26 mouse cellular contexts compared by ENCODE assay signal in genomic region chr1:56583671-56584070, GRCm38 (mm10). TPM values are rescaled to one million over a fixed set of nuclear protein-coding genes. Genes with fewer than 3 reads are reported as not detected.
DNase-seq lines count a peak whose midpoint lies in the region; ATAC-seq and TF ChIP-seq lines count a peak whose summit lies in the region.
"Had no signal": no experiment of that assay in that cellular context is flagged by ENCODE, and none has a peak within 500 bp of the region (broad histone marks: within the 10 kb centered on the region; RNA-seq: fewer than 3 reads in every experiment).

No protein-coding gene starts in this region.

- no peak overlapping the region for H3K4me3 ChIP-seq in liver, adult 2 months (ENCODE audit: insufficient read depth, low read depth, low read length)
- no peak overlapping the region for H3K4me3 ChIP-seq in liver, postnatal 0 days (ENCODE audit: low read depth, low read length)
- H3K4me3 ChIP-seq in lung, postnatal 0 days (ENCODE audit: low read depth, low read length) = no peak overlapping the region
- H3K4me3 ChIP-seq: embryonic facial prominence, embryonic 10.5 days; embryonic facial prominence, embryonic 12.5 days; forebrain, embryonic 13.5 days; forebrain, embryonic 15.5 days had no signal

- TF ChIP-seq CTCF in liver, adult 2 months (IDR thresholded peaks at IDR 0.05; ENCODE audit: low read depth, low read length) = no peak
- no peak for TF ChIP-seq CTCF in liver, postnatal 0 days (IDR thresholded peaks at IDR 0.05; ENCODE audit: low read depth)
- TF ChIP-seq CTCF in lung, postnatal 0 days (IDR thresholded peaks at IDR 0.05) = no peak

- H3K9me3 ChIP-seq in liver, postnatal 0 days (ENCODE audit: low read length) = no peaks in the 10 kb centered on the region
- H3K9me3 ChIP-seq in lung, postnatal 0 days (ENCODE audit: low read length) = no peaks in the 10 kb centered on the region
- H3K9me3 ChIP-seq: embryonic facial prominence, embryonic 10.5 days; embryonic facial prominence, embryonic 12.5 days; forebrain, embryonic 13.5 days; forebrain, embryonic 15.5 days had no signal

- H3K79me2 ChIP-seq in liver, adult 2 months (ENCODE audit: control insufficient read depth, insufficient read depth, low read length) = no peaks in the 10 kb centered on the region

- DNase-seq in adrenal gland, adult 2 months = peak; percentile 1
- no peak for DNase-seq in adrenal gland, adult 18-20 months (ENCODE audit: low spot score in 2 of 2)
- peak; percentile 42 to 52 for DNase-seq in cerebellum, postnatal 10 days
- no peak for DNase-seq in cerebellum, adult 8-10 months
- peak; percentile 69 for DNase-seq in liver, adult 2 months (ENCODE audit: extremely low read depth, low read depth, low spot score)
- no peak for DNase-seq in liver, postnatal 0 days
- peak; percentile 6 for DNase-seq in lung, postnatal 36 days
- DNase-seq in lung, postnatal 0 days (ENCODE audit: low spot score) = no peak
- DNase-seq: adrenal gland, adult 8-10 months; adrenal gland, postnatal 25 days; B cell, adult 2 months; cerebellum, adult 18-20 months; cerebellum, adult 9-10 months; forebrain, postnatal 0 days had no signal

- no peaks in the 10 kb centered on the region for H3K27me3 ChIP-seq in liver, adult 2 months (ENCODE audit: control insufficient read depth, insufficient read depth, low read length)
- no peaks in the 10 kb centered on the region for H3K27me3 ChIP-seq in liver, postnatal 0 days (ENCODE audit: insufficient read depth, low read length)
- no peaks in the 10 kb centered on the region for H3K27me3 ChIP-seq in lung, postnatal 0 days (replicated peaks; ENCODE audit: insufficient read depth, low read length)
- H3K27me3 ChIP-seq: CH12.LX; embryonic facial prominence, embryonic 12.5 days; forebrain, embryonic 13.5 days; forebrain, embryonic 15.5 days had no signal

- no peak overlapping the region for H3K27ac ChIP-seq in liver, adult 2 months (replicated peaks; ENCODE audit: insufficient read depth, low read depth, low read length)
- no peak overlapping the region for H3K27ac ChIP-seq in liver, postnatal 0 days (ENCODE audit: low read depth)
- no peak overlapping the region for H3K27ac ChIP-seq in lung, postnatal 0 days (ENCODE audit: low read length)
- H3K27ac ChIP-seq: embryonic facial prominence, embryonic 10.5 days; embryonic facial prominence, embryonic 12.5 days; forebrain, embryonic 13.5 days; forebrain, embryonic 15.5 days had no signal

- H3K36me3 ChIP-seq in liver, adult 2 months (ENCODE audit: control insufficient read depth, insufficient read depth, low read length) = no peaks in the 10 kb centered on the region
- no peaks in the 10 kb centered on the region for H3K36me3 ChIP-seq in liver, postnatal 0 days (replicated peaks; ENCODE audit: insufficient read depth, low read length)
- no peaks in the 10 kb centered on the region for H3K36me3 ChIP-seq in lung, postnatal 0 days (ENCODE audit: insufficient read depth, low read length)
- H3K36me3 ChIP-seq: embryonic facial prominence, embryonic 10.5 days; embryonic facial prominence, embryonic 12.5 days; forebrain, embryonic 15.5 days; G1E had no signal

- H3K9ac ChIP-seq in liver, adult 2 months (ENCODE audit: low read depth, low read length) = no peak overlapping the region
- H3K9ac ChIP-seq in liver, postnatal 0 days (replicated peaks) = no peak overlapping the region
- no peak overlapping the region for H3K9ac ChIP-seq in lung, postnatal 0 days (replicated peaks; ENCODE audit: low read depth)
- H3K9ac ChIP-seq: embryonic facial prominence, embryonic 12.5 days; forebrain, embryonic 13.5 days; forebrain, embryonic 15.5 days; forebrain, postnatal 0 days had no signal

- TF ChIP-seq POLR2A in liver, adult 2 months (IDR thresholded peaks at IDR 0.05; ENCODE audit: extremely low read depth, insufficient read depth, low read length) = no peak

- WGBS in liver, adult 2 months = 35% methylated on average over 3 of the region's 3 CpGs
- 65% methylated on average over 3 of the region's 3 CpGs for WGBS in liver, postnatal 0 days (ENCODE audit: insufficient replicate concordance)
- 42% methylated on average over 3 of the region's 3 CpGs for WGBS in lung, postnatal 0 days

- no peak for TF ChIP-seq EP300 in liver, postnatal 0 days (IDR thresholded peaks at IDR 0.05; ENCODE audit: low read depth)
- no peak for TF ChIP-seq EP300 in lung, postnatal 0 days (IDR thresholded peaks at IDR 0.05)

- ATAC-seq in liver, postnatal 0 days = no peak
- ATAC-seq in lung, postnatal 0 days = no peak
- ATAC-seq: activated CD4-positive, CD25-positive, alpha-beta regulatory T cell, adult 4 months; CD4-positive, CD25-positive, alpha-beta regulatory T cell, adult 4 months; forebrain, embryonic 13.5 days; forebrain, embryonic 15.5 days; forebrain, postnatal 0 days; Patski had no signal

- H3K4me2 ChIP-seq in liver, postnatal 0 days (ENCODE audit: low read depth, low read length) = no peak overlapping the region
- no peak overlapping the region for H3K4me2 ChIP-seq in lung, postnatal 0 days (replicated peaks; ENCODE audit: low read depth, low read length)
- H3K4me2 ChIP-seq: embryonic facial prominence, embryonic 12.5 days; forebrain, embryonic 13.5 days; forebrain, embryonic 15.5 days had no signal

- no peaks in the 10 kb centered on the region for H3K4me1 ChIP-seq in liver, adult 2 months (ENCODE audit: control insufficient read depth, insufficient read depth, low read length)
- no peaks in the 10 kb centered on the region for H3K4me1 ChIP-seq in liver, postnatal 0 days (ENCODE audit: insufficient read depth)
- H3K4me1 ChIP-seq in lung, postnatal 0 days (ENCODE audit: insufficient read depth, low read depth, low read length) = no peaks in the 10 kb centered on the region
- H3K4me1 ChIP-seq: embryonic facial prominence, embryonic 10.5 days; embryonic facial prominence, embryonic 12.5 days; forebrain, embryonic 13.5 days; forebrain, embryonic 15.5 days had no signal

RNA-seq across cellular contexts. Expression of gene Hsfy2, which starts 53.6 kb away (rescaled TPM):
- not detected for total RNA-seq in adrenal gland, adult 2 months (2021)
- not detected in 2 replicates for polyA plus RNA-seq in adrenal gland, adult 2 months (2012; rRNA removed)
- not detected for total RNA-seq in adrenal gland, adult 18-20 months (2021)
- not detected in 2 replicates for total RNA-seq in liver, adult 2 months (2014; rRNA removed)
- polyA plus RNA-seq in liver, adult 2 months (2012; rRNA removed) = not detected in 2 replicates
- not detected in 2 replicates for polyA plus RNA-seq in liver, postnatal 0 days (2015; fragmentation: Nextera tagmentation; extraction: Ambion mirVana)
- polyA plus RNA-seq in lung, postnatal 0 days (2015; fragmentation: Nextera tagmentation; extraction: Ambion mirVana) = not detected in 2 replicates
- total RNA-seq: adrenal gland, adult 8-10 months; adrenal gland, postnatal 25 days; CH12.LX; forebrain, postnatal 0 days had no signal
- polyA plus RNA-seq: activated CD4-positive, CD25-positive, alpha-beta regulatory T cell, adult 4 months; CD4-positive, CD25-positive, alpha-beta regulatory T cell, adult 4 months; cortical plate, adult 2 months; embryonic facial prominence, embryonic 10.5 days; embryonic facial prominence, embryonic 12.5 days; embryonic facial prominence, embryonic 14.5 days; forebrain, embryonic 11.5 days; forebrain, embryonic 13.5 days; forebrain, embryonic 15.5 days; forebrain, postnatal 0 days; G1E; Patski had no signal

Comparison
In these comparisons a context has a peak if more than half of its experiments do, and no peak if none do; other contexts are left out.
1. DNase-seq: peak in adrenal gland, adult 2 months (single experiment), cerebellum, postnatal 10 days (2 of 2), liver, adult 2 months (single experiment) and lung, postnatal 36 days (single experiment); none in adrenal gland, adult 18-20 months (0 of 2), cerebellum, adult 8-10 months (single experiment), liver, postnatal 0 days (single experiment) and lung, postnatal 0 days (single experiment).